Mouse (Mus musculus) right cerebral cortex, adult 18-20 months (tissue): ENCODE results near the gene Rpl19.

Source experiments
- DNase-seq: peaks from one replicate; pipeline ENCODE4 v3.0.0; 2022; ENCODE audit warnings: mixed read lengths

The Rpl19 gene

DNA sequence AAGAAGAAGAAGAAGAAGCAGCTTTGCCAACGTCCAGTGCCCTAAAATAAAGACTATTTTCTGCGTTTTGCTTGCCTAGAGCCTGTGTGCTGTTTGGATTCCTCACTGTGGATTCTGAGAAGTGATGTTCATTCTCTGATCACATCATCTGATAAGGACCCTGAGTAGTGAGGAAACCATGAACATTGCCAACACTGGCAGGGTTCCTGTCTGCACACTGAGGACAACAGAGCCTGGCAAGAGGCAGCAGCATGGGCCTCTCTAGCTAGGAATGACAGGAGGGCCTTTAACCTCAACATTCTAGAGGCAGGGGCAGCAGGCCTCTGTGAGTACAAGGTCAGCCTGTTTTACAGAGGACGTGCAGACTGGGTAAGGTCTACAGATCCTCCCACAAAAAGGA, 2.0 kb upstream of the Rpl19 start:
- no peak for DNase-seq

DNA sequence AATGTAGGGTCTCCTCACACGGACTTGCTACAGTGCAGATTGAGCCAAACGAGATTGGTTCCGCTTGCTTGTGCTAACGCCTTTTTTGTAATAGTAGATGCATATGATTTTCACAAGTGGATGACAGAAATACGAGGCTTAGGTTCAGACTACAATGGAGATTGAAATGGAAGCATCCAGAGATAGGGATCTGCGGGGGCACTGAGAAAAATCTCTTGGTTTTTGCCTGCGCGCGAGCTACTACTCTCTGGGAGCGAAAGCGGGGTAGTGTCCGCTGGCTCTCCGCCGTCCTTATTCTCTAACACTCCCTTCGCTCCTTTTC, 301 bp upstream of the Rpl19 start:
- no peak for DNase-seq

DNA sequence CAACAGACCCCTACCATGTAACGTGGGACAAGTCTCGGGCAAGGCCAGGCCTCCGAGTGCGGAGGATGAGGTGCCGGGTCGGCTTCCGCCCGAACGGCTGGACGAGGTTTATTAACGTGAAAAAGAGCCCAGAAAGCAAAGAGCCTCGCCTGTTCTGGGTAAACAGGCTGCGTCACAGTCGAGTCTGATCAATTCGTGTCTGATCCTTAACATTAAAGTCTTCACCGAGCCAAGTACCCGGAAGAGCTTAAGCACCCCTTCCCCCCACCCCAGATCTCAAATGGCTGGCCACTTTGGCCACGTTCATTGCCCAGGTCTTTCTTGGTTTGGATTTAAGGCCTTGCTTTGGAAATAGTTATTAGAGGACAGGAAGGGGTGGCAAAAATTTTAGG, 783 bp downstream of the Rpl19 start:
- no peak for DNase-seq

DNA sequence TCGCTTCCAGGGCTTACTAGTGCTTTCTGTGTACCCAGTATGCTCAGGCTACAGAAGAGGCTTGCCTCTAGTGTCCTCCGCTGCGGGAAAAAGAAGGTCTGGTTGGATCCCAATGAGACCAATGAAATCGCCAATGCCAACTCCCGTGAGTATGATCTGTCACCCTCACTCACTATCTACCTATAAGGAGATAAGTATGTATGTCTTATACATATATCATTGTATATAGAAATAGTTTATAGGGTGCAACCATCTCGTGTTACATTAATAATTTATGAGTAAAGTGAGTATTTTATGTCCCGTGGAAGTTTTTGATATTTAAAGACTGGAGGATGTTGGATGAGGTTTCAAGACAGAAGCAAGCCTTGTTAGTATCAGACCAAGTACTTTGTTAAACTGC, 1.3 kb downstream of the Rpl19 start:
- DNase-seq: no peak

DNA sequence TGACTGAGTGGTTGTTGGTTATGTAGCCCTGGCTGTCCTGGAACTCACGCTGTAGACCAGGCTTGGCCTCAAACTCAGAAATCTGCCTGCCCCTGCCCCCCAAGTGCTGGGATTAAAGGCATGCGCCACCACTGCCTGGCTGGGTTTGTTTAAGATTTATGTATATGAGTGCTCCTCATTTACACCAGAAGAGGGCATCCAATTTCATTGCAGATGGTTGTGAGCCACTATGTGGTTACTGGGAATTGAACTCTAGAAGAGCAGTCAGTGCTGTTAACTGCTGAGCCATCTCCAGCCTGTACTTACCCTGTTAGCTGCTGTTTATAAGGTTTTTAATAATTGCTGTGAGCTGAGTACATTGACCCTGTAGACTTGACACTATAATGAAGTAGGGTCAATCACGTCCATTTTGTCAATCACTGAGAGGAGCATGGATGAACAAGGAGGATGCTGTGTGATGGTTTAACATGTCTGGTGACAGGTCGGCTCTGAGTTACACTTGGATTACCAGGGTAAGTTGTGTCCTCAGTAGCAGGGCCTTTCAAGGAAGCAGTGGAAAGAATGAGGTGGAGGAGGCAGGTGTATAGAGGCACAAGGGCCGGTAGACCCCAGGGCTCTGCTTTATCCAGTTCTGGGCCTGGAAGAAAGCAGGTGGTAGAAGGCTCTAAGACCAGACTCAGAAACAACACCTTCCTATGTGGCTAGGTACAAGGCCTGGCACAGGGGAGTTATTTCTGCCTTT, 4.4 kb downstream of the Rpl19 start:
- DNase-seq: no peak

DNA sequence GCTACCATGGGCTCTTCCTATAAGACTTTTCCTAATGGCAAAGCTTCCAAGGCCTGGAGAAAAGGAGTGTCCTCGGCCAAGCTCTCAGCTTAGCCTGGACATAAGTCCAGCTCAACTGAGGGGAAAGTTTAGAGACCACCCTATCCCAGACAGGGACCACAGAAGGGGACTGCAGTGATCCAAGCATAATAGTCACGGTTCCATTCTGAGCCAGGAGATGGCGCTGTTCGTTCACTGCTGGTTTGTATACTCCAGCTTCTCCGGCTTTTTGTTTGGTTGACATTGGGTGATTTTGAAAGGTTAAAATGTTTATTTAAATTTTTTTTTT, 4.9 kb downstream of the Rpl19 start:
- peak; percentile 75 for DNase-seq

DNA sequence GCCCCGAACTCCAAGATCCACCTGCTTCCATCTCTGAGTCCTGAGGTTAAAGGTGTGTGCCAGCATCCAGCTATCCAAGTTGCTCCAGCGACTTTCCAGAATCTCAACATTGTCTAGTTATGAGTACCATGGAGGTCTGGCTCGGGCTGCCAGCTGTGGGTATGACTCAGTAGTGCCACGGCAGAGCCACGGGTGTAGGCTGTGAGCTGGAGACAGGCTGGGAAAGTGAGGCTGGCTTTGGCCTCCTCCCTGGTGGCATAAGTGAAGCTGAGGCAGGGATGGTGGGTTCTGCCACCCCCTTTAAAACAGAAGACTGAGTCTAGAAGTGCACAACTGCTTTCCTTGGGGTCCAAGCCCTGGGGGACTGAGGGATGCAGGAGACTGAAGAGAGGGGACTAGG, 7.6 kb downstream of the Rpl19 start:
- DNase-seq: no peak

DNA sequence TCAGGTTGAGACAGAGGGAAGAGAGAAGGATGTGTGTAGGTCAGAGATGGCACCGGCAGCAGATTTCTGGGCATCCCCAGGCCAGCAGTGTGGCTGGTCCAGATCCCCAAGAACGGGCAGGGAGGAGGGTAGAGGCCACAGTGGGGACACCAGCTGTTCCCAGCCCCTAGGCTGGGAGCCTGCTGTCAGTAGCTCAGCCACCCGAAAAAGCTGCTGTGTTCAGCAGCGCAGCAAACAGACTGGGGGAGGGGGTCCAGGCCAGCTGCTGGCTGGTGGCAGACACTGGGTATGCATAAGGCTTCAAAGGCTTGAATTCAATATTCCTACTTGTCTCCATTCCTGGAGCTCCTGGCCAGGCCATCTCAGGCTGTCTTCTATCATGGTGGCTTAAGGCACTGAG, 8.3 kb downstream of the Rpl19 start:
- no peak for DNase-seq

DNA sequence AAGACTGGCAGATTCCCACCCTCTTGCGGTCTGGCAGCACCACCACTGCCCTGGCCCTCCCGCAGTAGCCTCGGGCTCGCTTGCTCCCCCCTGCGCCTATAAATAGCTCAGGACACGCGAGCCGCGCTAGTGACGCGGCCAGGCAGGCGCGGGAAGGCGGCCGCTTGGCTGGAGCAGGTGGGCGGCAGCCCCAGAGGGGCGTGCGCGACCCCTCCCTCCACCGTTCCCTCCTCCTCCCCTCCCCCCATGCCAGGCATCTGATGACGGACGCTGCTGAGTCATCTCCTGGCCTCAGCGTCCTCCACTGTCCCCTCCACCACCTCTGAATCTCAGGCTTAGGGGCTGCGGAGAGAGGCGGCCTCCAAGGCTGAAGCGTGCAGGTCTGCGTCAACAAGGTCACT, 9.5 kb downstream of the Rpl19 start:
- peak; percentile 61 for DNase-seq

DNA sequence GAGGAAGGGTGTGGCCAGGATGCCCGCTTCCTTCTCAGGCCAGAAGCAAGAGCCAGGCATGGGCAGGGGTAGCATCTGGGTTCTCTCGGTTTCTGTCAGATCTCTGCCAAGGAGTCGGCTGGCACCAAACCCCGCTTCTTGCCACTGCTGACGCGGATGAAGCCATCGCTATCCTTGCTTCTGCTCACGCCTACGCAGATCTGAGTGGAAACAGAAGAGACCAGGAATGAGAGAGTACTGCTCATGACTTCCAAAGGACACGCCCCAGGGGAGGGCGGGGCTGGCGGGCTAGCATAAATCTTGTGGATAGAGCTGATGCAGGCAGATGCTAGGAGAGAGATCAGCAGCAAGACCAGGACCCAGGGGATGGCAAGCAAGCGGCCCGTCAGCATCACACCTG, 11.4 kb downstream of the Rpl19 start:
- DNase-seq: peak; percentile 90

DNA sequence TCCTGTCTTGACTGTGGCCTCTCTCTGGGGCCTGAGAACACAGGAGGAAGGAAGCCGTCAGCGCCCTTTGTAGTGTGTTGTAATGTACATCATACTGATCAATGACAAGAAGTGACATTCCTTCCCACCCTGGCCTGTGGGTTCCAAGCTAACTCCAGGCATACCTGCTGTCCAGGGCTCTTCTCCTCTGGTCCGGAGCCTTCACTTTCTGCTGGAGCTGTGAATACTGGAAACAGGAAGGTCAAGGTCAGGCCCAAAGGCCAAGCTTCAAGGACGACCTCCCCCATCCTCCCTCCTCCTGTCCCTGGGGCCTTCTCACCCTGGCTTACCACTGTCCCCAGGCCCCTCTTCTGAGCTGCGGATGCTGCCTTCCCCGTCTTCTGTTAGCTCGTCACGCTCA, 14.5 kb downstream of the Rpl19 start:
- no peak for DNase-seq

DNA sequence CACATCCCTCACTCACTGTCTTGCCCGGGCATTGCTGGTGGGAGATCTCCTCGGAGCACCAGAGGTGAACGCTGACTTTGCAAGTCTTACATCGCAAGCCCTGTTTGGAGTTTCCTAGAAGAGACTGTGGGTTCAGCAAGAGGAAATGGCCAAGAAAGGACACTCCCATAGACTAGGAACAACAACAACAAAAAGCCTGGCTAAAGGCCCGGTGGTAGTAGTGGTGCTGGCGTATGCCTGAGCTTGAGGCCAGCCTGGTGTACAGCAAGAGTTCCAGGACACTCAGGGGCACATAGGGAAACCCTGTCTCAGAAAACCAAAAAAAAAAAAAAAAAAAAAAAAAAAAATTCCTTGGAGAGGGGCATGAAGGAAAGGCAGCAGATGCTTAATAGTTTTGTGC, 16.2 kb downstream of the Rpl19 start:
- DNase-seq: no peak

DNA sequence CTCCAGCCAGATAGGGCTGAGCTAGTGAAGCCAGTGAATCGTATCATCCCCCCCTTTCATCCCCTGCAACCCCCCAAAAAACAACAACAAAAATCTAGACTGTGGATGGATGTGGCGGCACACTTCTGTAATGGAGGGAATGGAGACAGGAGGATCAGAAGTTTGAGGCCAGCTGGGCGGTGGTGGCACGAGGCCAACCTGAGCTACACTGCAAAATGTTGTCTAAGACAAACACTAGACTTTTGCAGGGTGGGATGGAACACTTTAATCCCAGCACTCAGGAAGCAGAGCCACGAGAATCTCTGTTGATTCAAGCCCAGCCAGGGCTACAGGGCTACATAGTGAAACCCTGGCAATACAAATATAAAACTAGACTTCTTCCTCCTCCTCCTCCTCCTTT, 17.6 kb downstream of the Rpl19 start:
- no peak for DNase-seq

DNA sequence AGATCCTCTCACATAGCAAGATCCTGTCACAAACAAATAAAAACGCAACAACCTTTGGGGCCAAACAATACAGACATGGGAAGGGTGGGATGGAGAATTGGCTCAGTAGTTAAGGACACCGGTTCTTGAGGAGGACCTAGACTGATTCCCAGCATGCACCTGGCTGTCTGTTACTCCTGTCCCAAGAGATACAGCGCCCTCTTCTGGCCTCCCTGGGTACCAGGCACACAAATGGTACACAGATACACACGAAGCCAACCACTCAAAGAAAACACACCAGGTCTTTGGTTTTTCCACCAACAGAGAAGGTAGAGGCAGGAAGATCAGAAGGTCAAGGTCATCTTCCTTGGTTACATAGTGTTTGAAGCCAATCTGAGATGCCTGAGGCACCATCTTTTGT, 19.1 kb downstream of the Rpl19 start:
- no peak for DNase-seq

DNA sequence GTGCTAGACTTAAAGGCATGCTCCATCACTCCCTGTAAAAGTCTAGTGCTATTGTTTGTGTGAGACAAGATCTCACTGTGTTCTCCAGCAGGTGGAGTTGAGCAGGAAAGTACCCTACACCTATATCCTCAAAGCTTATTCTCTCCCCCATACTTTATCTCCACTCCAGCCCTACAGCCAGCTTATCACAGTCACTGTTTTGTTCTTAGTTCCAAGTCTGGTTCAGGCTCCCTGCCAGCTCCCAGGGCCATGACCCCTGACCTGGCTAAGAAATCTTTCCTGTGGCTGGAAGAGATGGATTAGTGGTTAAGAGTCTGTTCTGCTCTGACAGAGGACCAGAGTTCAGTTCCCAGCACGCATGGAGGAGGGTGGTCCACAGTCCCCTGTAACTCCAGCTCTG, 20.0 kb downstream of the Rpl19 start:
- no peak for DNase-seq

DNA sequence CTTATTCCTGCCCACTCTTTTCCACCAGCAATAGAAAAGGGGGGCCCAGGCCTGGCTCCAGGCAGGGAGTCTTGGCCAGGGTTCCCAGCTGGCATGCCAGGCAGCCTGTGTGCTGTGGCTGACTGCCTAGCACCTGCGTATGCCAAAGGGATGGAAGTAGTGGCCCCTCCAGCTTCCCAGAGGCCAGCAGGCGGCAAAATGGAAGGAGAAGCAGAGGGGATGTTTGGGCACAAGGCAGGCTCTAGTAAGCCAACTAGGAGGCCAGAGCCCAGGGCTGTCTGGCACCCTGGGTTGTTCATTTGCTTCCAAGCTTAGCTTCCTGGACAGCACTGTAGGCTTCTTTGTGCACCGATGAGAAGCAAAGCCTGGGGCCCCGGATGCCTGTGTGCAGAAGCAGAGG, 21.2 kb downstream of the Rpl19 start:
- no peak for DNase-seq

DNA sequence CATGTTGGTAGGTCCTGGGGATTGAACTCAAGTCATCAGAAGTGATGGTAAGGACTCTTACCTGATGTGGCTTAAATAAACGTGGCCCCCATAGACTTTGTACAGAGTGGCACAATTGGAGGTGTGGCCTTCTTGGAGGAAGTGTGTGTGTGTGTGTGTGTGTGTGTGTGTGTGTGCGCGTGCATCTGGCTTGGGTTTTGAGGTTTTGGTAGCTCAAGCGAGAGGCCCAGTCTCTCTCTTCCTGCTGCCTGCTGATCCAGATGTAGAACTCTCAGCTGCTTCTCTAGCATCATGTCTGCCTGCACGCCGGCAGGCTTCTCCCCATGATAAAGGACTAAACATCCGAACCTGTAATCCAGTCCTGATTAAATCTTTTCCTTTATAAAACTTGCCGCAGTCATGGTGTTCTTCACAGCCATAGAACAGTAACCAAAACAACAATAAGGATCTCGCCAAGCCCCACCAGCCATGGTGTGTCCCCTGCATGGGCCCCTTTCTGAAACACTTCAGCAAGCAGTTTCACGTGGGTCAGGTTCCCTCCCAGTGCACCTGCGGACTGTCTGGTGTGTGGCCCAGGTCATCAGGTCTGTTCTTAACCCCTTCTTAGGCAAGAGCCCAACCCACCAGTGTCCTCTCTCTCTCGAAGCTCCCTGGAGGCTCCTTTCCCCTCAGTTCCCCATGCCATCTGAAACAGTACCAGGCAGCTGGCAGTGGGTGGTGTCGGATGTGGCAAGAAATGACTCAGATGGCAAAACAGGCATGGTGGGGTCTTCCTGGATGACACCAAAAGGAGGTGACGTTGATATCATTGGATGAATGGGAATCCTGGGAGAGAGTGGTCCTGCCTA, 23.4 kb downstream of the Rpl19 start:
- DNase-seq: peak; percentile 69

DNA sequence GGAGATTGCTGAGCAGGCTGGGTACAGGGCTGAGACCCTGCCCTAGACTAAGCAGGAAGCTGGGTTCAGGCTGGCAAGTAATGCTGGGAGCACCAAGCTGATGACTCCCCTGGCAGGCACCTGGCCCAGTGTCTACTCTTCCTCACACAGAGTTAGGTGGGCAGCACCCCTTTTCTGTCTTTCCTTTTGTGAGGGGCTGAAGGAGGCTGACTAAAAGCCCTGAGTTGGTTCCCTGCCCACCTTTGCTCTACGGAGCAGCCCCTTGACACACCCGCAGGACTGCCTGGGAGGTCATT, 24.0 kb downstream of the Rpl19 start:
- no peak for DNase-seq

DNA sequence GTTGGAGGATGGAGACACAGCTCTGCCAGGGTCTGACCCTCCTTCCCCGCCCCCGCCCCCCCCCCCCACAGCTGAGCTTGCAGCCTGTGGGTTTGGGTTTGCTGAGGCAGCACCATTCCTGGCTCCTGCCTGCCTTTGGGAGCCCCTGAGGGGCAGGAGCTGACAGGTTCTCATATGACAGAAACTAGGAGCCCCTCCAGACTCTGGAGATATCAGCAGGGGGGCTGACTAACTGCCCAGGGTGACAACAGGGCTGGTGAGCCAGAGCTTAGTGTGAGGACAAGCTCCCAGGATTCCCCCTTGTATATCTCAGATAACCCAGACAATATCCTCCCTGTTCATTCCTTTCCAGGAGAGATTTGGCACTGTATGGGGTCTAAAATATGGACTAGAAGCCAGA, 24.4 kb downstream of the Rpl19 start:
- no peak for DNase-seq

DNA sequence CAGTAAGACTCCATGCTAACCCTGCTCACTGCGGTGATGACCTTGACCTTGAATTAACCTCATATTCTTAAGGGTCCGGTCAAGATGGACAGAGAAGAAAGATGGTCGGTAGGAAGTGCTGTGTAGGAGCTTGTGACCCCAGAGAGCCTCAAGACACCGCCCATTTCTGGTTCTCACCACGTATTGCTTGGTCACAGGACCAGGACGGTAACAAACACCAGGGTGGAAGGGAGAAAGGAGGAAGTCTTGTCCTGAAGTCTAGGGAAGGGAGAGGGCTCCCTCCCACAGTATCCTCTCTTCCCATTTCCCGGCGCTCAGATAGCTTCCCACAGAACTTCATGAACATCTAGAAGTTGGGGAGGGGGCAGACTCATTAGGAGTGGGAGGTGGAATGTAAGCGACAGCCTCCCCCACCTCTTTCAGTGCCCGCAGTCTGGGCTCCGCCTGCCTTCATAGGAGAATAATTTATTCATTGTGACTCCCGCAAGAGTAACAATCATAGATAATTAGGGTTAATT, 25.2 kb downstream of the Rpl19 start:
- no peak for DNase-seq

DNA sequence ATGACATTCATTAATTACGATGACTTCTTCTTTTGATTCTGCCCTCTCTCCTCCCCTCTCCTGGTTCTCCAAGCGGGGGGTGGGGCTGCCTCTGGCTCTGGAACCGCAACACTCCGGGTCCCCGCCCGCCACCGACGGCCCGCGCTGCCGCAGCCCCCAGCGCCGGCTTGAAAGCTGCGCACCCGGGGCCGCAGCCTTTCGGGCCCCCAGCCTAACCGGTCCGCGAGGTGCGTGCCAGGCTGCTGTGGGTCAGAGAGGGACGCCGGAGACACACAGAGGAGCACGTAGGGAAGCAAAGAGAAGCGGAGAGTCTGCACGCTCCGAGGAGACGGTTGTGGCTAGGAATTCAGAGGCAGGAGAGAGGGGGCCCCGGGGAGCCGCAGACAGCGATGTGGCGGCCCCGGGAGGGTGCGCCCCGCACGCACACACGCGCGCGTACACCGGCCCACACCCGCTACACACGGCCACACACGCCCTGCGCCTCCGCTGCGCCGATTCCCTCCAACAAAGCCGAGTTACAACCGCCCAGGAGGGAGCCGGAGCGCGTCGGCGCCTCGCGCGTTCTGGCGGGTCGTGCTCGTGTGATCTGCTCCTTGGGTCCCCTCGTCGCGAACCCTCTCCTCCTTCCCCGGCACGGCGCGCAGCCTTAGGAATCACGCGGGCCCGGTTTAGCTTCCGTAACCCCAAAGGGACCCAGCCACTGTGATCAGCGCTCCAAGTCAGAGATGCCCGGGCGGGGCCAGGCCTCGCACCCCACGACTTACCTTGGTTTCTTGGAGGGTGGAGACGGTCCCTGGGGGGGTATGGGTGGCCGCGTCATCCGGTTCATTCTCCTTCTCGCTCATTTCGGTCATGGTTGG, 25.8 kb downstream of the Rpl19 start:
- no peak for DNase-seq

DNA sequence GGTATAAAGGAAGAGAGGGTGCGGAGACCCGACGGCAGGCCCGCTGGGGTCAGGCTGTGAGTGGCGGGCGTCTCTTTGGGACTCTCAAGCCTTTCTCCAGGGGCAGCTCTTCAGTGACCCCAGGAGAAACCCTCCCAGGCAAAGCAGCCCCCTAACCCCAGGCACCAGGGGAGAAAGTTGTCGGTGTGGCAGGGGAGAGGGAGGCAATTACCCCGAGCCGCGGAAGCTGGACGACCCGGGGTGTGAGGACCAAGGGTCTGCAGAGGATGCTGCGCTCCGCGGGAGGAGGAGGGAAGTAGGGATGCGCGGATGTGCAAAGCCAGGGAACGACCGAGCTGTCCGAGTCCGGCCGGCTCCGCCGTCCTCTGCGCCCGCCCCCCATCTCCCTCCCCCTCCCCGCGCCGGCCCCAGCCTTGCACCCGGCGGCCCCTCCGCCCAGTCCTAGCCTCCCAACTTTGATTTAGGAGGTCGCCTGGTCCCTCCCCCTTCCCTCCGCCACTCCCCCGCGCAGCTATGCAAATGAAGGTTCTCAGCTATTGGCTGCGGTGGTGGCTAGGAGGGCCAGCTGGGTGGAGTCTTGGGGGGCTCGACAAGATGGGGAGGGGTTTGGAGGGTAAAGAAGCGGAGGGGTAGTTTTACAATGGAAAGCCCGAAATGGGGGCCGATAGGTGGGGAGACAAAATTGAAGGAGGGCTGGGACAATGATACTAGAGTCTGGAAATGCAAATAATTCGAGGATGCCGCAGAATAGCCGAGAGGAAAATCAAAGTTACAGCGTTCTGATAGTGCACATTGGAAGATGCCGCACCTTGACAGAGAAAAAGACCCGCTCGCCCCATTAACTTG, 26.7 kb downstream of the Rpl19 start, which contains the start of gene Stac2:
Stac2 (minus strand) TSS at position 474 of the 846 bp plus-strand sequence.
- peak; percentile 82 for DNase-seq

DNA sequence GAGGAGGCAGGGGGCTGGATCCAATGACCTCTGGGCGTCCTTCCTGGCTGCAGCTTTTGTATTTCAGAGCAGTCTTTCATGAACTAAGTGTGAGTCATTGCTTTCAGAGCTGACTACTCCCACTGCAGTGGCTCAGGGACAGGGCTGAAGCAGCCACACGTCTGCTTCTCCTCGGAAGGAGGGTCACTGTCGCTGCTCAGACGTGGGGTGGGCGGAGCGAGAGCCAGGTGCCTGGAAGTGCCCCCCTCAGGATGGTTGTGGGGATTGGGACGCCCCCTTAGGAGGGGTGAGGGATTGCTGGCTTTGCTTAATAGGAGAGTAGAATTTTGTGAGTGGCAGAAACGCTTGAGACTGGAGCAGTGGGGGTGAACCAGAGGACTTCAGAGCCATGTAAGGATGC, 31.0 kb downstream of the Rpl19 start:
- peak; percentile 65 for DNase-seq
